Mouse (Mus musculus): Measurements from ENCODE around the gene Eprs. TPM values are rescaled to one million over a fixed set of nuclear protein-coding genes. Genes with fewer than 3 reads are reported as not detected.

Gene Eprs
- total and polyA plus RNA-seq, 3 experiments: 208 to 234 (median 223) TPM

DNA sequence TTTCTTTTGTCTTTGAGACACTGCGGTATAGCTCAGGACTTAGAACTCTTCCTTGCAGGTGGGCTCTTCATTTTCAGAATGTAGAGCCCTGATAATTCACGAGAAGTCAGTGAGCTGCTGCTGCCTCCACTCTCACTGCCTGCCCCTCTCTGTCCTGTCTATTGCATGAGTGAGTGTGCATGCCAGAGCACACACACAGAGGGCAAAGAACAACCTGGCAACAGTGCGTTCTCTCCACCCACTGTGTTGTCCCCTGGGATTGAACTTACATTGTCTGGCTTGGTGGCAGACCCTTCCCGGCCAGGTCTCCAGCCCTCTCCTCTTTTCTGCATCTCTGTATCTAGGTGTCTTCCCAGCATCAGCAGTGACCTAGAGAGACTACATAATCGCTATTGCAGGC, 63.7 kb downstream of the Eprs start:
- in situ Hi-C loops (cut with MboI; ENCODE audit: low pct_ligation_motif_present, low pct_unique_long_range_greater_than_20kb, low sequenced_read_pairs): no loop called here
- no peaks in the 10 kb centered on the region for H3K4me1 ChIP-seq (ENCODE audit: control insufficient read depth in 1 of 2, insufficient read depth in 2 of 2)
- no peak for DNase-seq (ENCODE audit: extremely low read depth)
- H3K27me3 ChIP-seq (replicated peaks): no peaks in the 10 kb centered on the region
- dilution Hi-C loops (cut with MboI; ENCODE audit: extremely low pct_ligation_motif_present, extremely low pct_unique_long_range_greater_than_20kb, low sequenced_read_pairs): no loop called here
- no peaks in the 10 kb centered on the region for H3K9me3 ChIP-seq (replicated peaks; ENCODE audit: low read length)
- peaks cover 57 to 87% of the 10 kb centered on the region in 2 experiments for H3K36me3 ChIP-seq (replicated peaks in 1 of 2; ENCODE audit: control insufficient read depth in 1 of 2, insufficient read depth in 1 of 2, low read length in 1 of 2)
- H3K4me3 ChIP-seq (replicated peaks in 1 of 3; ENCODE audit: low read depth in 2 of 3, low read length in 2 of 3, poor library complexity in 1 of 3): no peak overlapping the region
- no peak overlapping the region for H3K4me2 ChIP-seq (ENCODE audit: insufficient read depth, low read depth, poor library complexity, severe bottlenecking)
- H3K27ac ChIP-seq (ENCODE audit: insufficient read depth, low read depth): no peak overlapping the region
- no peak overlapping the region for H3K9ac ChIP-seq (ENCODE audit: insufficient read depth, low read depth)
- no peaks in the 10 kb centered on the region for H3K79me2 ChIP-seq (replicated peaks; ENCODE audit: control insufficient read depth, extremely low read depth, insufficient read depth, poor library complexity, severe bottlenecking)
- TF ChIP-seq RAD21 (IDR thresholded peaks at IDR 0.05; ENCODE audit: low read depth, low read length) (no peak), TBP (conservative IDR thresholded peaks at IDR 0.05; ENCODE audit: low read depth, low read length) (no peak), ZC3H11A (IDR thresholded peaks at IDR 0.05; ENCODE audit: low read depth, low read length) (no peak), BHLHE40 (IDR thresholded peaks at IDR 0.05; ENCODE audit: low read depth, low read length) (no peak), ELF1 (IDR thresholded peaks at IDR 0.05; ENCODE audit: low read depth, low read length) (no peak), MYC (IDR thresholded peaks at IDR 0.05; ENCODE audit: low read depth, low read length) (no peak), MAZ (IDR thresholded peaks at IDR 0.05; ENCODE audit: low read depth, low read length) (no peak), POLR2AphosphoS2 (IDR thresholded peaks at IDR 0.05; ENCODE audit: low read depth, low read length) (no peak), USF2 (conservative IDR thresholded peaks at IDR 0.05; ENCODE audit: low read depth, low read length) (no peak), TCF12 (IDR thresholded peaks at IDR 0.05; ENCODE audit: low read depth, low read length) (no peak), E2F4 (IDR thresholded peaks at IDR 0.05; ENCODE audit: insufficient replicate concordance, low read depth, low read length) (no peak), CTCF (conservative IDR thresholded peaks at IDR 0.05 in 1 of 2, IDR thresholded peaks at IDR 0.05 in 1 of 2; ENCODE audit: low read depth in 2 of 2, low read length in 2 of 2) (no peak), PAX5 (IDR thresholded peaks at IDR 0.05; ENCODE audit: low read length) (no peak), ZMIZ1 (IDR thresholded peaks at IDR 0.05; ENCODE audit: low read depth, low read length) (no peak), NRF1 (IDR thresholded peaks at IDR 0.05; ENCODE audit: low read depth, low read length) (no peak)

DNA sequence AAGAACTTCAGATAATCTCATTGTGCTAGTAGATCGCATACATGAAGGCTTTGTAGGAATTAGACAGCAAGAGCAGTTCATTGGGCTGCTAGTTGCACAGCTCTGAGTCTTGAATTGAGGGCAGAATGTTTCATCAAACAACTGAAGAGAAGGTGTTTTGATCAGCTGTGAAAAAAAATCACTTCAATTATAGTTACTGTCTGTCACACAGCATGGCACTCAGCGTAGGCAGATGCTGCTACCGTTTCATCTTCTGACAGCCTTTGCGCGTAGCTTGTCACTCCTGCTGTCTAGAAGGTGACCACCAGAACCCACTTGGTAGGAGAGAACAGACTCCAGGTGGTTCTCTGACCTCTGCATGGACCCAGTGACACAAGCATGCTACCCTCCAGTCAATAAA, 67.6 kb downstream of the Eprs start:
- Histone ChIP-seq H3K4me1 (ENCODE audit: control insufficient read depth in 1 of 2, insufficient read depth in 2 of 2) (no peaks in the 10 kb centered on the region), H3K9ac (ENCODE audit: insufficient read depth, low read depth) (no peak overlapping the region)

More for the DNA sequence above, 67.6 kb downstream of the Eprs start:
- H3K79me2 ChIP-seq (replicated peaks; ENCODE audit: control insufficient read depth, extremely low read depth, insufficient read depth, poor library complexity, severe bottlenecking): no peaks in the 10 kb centered on the region
- H3K4me2 ChIP-seq (ENCODE audit: insufficient read depth, low read depth, poor library complexity, severe bottlenecking): no peak overlapping the region
- dilution Hi-C loops (cut with MboI; ENCODE audit: extremely low pct_ligation_motif_present, extremely low pct_unique_long_range_greater_than_20kb, low sequenced_read_pairs): no loop called here
- H3K4me3 ChIP-seq (replicated peaks in 1 of 3; ENCODE audit: low read depth in 2 of 3, low read length in 2 of 3, poor library complexity in 1 of 3): no peak overlapping the region
- peaks cover 33 to 48% of the 10 kb centered on the region in 2 experiments for H3K36me3 ChIP-seq (replicated peaks in 1 of 2; ENCODE audit: control insufficient read depth in 1 of 2, insufficient read depth in 1 of 2, low read length in 1 of 2)
- no peaks in the 10 kb centered on the region for H3K27me3 ChIP-seq (replicated peaks)
- no peak for DNase-seq (ENCODE audit: extremely low read depth)
- no peak overlapping the region for H3K27ac ChIP-seq (ENCODE audit: insufficient read depth, low read depth)
- H3K9me3 ChIP-seq (replicated peaks; ENCODE audit: low read length): no peaks in the 10 kb centered on the region
- in situ Hi-C loops (cut with MboI; ENCODE audit: low pct_ligation_motif_present, low pct_unique_long_range_greater_than_20kb, low sequenced_read_pairs): no loop called here
- TF ChIP-seq GABPA (IDR thresholded peaks at IDR 0.05; ENCODE audit: insufficient replicate concordance, low read depth, low read length) (no peak), NELFE (IDR thresholded peaks at IDR 0.05; ENCODE audit: low read depth, low read length) (no peak), PAX5 (IDR thresholded peaks at IDR 0.05; ENCODE audit: low read length) (no peak), SMC3 (IDR thresholded peaks at IDR 0.05; ENCODE audit: low read depth, low read length) (no peak), JUND (conservative IDR thresholded peaks at IDR 0.05; ENCODE audit: low read depth, low read length) (no peak), ELF1 (IDR thresholded peaks at IDR 0.05; ENCODE audit: low read depth, low read length) (no peak), USF1 (IDR thresholded peaks at IDR 0.05; ENCODE audit: low read depth, low read length) (no peak), E2F4 (IDR thresholded peaks at IDR 0.05; ENCODE audit: insufficient replicate concordance, low read depth, low read length) (no peak), TBP (conservative IDR thresholded peaks at IDR 0.05; ENCODE audit: low read depth, low read length) (no peak), ZNF384 (IDR thresholded peaks at IDR 0.05; ENCODE audit: low read depth, low read length) (no peak), MAX (IDR thresholded peaks at IDR 0.05; ENCODE audit: low read length) (no peak), MAFK (IDR thresholded peaks at IDR 0.05; ENCODE audit: insufficient replicate concordance, low read length) (no peak), TCF12 (IDR thresholded peaks at IDR 0.05; ENCODE audit: low read depth, low read length) (no peak), SIN3A (IDR thresholded peaks at IDR 0.05; ENCODE audit: low read length) (no peak)
